Mouse (Mus musculus): ENCODE results near the gene Gm20683.
A peak's percentile ranks its signal among the peaks of the same experiment; 100 is the strongest.

Gm20683 gene

GRCm38 (mm10) chr17:25839455-25840235, 1.9 kb downstream of the Gm20683 start:
- no peak for DNase-seq

DNA sequence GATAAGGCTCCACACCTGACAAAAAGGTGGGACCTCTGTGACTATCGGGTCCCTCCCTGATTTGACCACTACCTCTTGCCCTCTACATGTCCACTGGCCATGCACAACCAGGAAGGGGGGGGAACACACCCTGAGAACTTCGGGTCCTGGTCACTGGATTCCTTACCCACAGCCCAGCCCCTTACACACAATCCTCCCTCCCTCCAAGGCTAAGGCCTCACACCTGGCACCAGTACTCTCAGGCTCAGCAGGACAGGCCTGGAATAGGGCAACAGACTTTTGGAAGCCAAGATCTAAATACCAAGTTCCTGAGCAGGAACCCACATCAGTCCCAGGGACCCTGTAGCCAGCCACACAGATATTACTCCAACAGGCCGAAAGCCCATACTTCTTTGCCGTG, 2.7 kb downstream of the Gm20683 start:
- DNase-seq: no peak

DNA sequence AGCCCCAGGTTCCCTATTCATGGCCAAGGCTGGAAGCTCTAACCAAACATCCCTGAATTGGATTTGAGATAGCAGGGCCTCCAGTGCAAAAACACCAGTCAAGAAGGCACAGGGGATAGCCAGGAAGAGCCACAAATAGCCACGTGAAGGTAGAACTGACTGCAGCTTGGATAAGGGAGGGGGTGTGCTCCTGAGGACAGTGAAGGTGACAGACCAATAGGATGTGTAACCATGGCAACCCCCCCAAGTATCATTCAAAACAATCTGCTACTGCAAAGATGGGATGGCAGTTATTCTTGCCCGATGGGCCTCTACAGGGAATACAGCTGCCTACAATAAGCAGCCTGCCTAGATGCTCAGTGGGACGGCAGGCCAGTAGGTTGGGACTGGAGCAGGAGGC, 4.0 kb downstream of the Gm20683 start:
- no peak for DNase-seq

DNA sequence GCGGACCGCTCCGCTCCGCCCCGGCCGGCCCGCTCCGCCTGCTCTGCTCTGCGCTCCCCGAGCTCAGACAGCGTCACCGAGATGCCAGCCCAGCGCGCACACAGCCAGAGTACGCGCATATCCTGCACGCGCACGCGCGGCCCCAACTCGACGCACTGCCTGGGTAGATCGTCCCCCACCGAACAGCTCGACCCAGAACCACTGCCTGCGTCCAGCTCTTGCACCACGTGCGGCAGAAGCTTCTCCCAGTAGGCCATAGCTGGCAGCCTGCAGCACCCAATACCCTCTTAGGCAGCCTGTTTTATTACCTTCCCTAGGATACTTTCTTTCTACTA, 4.5 kb downstream of the Gm20683 start, which contains the start of gene Rhbdl1:
Gene Rhbdl1, minus strand, starts transcription at position 220 of the 335 bp plus-strand sequence.
- DNase-seq: peak; percentile 38 to 42

- no peak for DNase-seq
These were observed 5.0 kb downstream of the Gm20683 start for GRCm38 (mm10) chr17:25836397-25837075.

DNA sequence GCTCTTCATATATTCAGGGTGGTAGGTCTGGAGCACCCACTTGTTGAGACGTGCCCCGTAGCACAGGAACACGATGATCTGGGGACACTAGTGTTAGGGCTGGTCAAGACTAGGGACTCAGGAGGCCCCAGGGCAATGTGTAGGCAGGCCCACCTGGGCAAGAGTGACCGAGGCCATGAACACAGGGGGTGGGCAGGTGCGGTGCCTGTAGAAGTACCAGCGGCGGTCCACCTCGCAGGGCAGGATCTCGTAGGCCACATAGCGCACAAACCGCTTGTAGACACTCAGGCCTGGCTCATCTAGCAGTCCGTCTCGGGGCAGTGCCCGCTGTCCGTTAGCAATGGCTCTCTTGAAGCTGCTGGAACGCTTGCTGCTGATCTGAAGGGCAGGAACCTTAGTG, 5.7 kb downstream of the Gm20683 start:
- DNase-seq: no peak

GRCm38 (mm10) chr17:25835301-25835700, 6.3 kb downstream of the Gm20683 start:
- DNase-seq: no peak

- no peak for DNase-seq
These were observed 6.9 kb downstream of the Gm20683 start for GRCm38 (mm10) chr17:25834595-25835222.

DNA sequence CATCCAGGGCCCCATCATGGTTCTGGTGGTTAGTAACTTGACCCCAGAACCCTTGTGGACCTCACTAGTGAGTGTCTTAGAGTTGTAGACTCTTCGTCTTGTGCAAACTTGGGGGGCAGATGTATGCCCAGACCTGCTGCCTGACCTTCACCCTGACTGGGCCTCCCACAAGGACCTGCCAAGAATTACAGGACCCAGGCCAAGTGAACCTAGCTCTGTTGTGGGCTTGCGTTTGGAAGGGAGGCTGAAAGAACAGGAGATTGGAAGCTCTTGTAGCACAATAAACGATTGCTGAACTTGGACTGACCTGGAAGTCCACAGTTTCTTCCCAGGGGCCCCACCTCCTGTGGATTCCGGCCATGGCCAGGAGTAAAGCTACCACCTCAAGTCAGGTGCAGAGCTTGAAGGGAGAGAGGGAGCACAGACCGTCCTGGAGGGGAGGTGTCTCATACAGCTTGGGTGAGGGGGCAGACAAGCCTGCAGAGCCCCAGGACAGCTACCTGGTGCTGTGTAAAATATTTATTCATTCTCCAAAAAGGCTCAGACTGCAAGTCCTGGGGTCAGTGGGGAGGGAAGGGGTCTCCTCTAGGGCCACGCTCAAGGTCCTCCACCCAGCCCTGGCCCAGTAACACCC, 7.5 kb downstream of the Gm20683 start:
- DNase-seq: no peak

GRCm38 (mm10) chr17:25833291-25833663, 8.3 kb downstream of the Gm20683 start, which contains the start of gene Stub1:
Stub1 (minus strand) TSS chr17:25833404.
- no peak for DNase-seq

DNA sequence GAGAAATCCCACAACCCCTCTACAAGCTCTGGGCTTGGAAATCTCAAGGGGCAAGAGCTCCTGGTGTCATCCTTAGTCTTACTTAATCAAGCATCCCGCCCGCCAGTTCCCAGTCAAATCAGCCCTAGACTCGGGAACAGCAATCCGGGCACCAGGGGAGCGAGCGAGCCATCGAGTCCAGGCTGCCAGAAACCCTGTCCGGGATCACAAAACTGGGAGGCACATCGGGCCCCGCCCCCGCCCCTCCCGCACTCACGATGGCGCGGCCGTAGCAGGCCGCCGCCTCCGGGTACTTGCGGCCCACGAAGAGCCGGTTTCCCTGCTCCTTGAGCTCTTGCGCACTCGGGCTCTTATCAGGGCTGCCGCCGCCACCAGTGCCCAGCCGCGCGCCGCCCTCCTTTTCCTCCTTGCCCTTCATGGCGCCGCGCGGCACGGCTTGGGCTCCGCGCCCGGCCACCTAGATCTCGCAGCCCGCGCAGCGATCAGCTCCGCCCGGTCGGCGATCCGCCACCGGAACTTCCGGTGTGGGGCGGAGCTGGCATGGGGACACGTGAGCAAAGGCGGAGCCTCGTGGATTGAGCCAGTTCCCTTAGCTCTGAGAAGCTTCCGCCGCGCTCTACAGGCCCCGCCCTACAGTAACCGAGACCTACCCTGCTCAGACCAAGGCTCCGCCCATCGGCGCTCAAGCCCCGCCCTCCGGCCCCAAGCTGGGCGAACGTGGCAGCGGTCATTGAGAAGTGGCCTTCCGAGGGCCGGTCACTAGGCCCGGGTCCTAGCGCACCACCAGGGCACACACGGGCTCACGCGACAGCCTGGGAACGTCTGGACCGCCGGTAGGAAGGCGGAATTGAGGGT, 8.9 kb downstream of the Gm20683 start:
- DNase-seq: peak; percentile 98

GRCm38 (mm10) chr17:25831451-25832281, 9.9 kb downstream of the Gm20683 start:
- DNase-seq: no peak

- DNase-seq: no peak
These were observed 10.6 kb downstream of the Gm20683 start for GRCm38 (mm10) chr17:25830806-25831431.

DNA sequence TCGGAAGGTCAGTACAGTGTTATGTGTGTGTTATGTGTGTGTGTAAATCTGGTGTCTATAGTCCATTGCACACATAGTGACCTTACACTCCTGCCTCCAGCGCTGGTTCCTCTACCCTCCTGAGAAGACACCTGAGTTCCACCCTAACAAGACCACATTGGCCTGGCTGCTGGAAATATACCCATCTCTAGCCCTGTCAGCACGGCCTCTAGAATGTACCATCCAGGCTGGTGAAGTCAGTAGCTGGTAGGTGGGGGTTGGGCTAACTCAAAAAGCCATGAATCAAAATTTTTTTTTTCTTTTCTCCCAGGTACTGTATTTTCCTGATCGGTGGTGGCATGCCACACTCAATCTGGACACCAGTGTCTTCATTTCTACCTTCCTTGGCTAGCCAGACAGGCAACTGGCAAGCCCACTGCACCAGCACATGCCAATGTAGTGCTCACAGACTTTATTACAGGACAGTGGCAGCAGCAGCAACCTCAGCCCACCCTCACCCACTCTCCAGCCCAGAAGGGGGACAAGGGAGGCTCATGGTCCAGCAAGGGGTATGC, 11.3 kb downstream of the Gm20683 start:
- DNase-seq: no peak

- no peak for DNase-seq
These were observed 12.0 kb downstream of the Gm20683 start for GRCm38 (mm10) chr17:25829558-25830017.

DNA sequence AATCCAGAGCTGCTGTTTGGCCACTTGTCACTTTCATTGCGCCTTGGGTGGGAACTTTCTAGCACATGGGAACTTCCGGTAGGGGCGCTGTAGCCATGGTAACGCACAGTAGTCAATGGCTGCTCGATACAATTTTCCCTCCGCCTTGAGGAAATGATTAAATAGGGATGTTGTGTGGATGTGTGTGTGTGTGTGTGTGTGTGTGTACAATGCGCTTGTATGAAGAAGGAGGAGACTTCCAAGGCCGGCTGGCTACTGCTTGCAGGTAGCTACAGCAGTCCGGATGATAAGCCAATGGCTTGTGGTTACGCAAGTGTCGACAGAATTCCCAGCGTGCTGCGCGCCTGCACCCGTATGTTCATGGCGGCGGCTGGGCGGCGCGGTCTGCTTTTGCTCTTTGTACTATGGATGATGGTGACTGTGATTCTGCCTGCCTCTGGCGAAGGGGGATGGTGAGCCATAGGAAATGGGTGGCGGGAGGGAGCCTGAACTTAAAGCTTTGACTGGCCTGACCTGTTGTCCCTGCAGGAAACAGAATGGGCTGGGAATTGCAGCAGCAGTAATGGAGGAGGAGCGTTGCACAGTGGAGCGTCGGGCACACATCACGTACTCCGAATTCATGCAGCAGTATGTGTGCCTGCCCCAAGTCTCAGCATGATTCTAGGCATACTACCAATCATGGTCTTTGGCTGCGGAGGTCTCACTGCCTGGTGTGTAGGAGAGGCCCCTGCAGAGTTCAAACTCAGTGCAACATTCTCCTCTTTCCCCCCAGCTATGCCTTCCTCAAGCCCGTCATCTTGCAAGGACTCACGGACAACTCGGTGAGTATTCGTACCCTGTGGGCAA, 12.6 kb downstream of the Gm20683 start, which contains the start of gene Jmjd8:
Gene Jmjd8, plus strand, starts transcription at position 156 of the 846 bp plus-strand sequence.
- peak; percentile 70 to 71 for DNase-seq

DNA sequence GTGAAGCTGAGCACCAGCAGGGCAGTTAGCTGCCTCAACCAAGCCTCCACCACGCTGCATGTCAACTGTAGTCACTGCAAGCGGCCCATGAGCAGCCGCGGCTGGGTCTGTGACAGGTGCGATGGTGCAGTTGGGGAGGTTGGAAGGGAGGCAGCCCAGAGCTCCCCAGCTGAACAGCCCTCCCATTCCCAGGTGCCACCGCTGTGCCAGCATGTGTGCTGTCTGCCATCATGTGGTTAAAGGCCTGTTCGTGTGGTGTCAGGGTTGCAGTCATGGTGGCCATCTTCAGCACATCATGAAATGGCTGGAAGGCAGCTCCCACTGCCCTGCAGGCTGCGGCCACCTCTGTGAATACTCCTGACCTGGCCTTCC, 13.4 kb downstream of the Gm20683 start:
- DNase-seq: no peak

- DNase-seq: no peak
These were observed 13.9 kb downstream of the Gm20683 start for GRCm38 (mm10) chr17:25827546-25828222.

DNA sequence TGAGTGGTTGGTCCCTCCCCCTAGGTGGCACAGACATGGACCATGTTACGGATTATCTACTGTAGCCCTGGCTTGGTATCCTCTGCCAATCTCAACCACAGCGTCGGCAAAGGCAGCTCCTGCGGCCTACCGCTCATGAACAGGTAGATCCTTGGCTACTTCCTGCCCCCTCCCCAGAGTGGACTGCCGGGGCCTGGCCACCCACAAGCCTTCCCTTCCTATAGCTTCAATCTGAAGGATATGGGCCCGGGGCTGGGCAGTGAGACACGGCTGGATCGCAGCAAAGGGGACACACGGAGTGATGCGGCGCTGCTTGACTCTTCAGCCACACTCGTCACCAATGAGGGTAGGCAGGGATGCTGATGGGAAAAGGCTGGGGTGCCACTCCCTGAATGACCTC, 14.6 kb downstream of the Gm20683 start:
- no peak for DNase-seq
